Mouse (Mus musculus) left cerebral cortex, adult 18-20 months (tissue): ENCODE results near the gene Smim6. TPM values are rescaled to one million over a fixed set of nuclear protein-coding genes. Genes with fewer than 3 reads are reported as not detected.

Experiments used
- DNase-seq, 2 experiments: peaks; one replicate each; pipeline ENCODE4 v3.0.0; 2021 to 2022; ENCODE audit warnings: low spot score in 2 of 2, mixed read lengths in 1 of 2
- long read RNA-seq, 2 experiments: library from polyadenylated mRNA; stranded (forward); transcript quantifications; one replicate each; pipeline ENCODE4 v2.0.0; 2021
- total RNA-seq, 2 experiments: library from RNA; stranded (reverse); gene quantifications; 2 replicates each; pipeline ENCODE4 v1.2.3; 2021

The Smim6 gene
- total RNA-seq: not detected
- long read RNA-seq, experiment 1: 0 reads
- long read RNA-seq, experiment 2: 0 reads

GRCm38 (mm10) chr11:115911632-115912376, at the start of gene Smim6:
Gene Smim6 (plus strand): TSS chr11:115912017.
- no peak for DNase-seq

GRCm38 (mm10) chr11:115863895-115864294, 47.9 kb upstream of the Smim6 start:
- DNase-seq: no peak

- no peak for DNase-seq
Measured at GRCm38 (mm10) chr11:115869393-115869792, 42.4 kb upstream of the Smim6 start.

GRCm38 (mm10) chr11:115872437-115872836, 39.4 kb upstream of the Smim6 start:
- no peak for DNase-seq

- DNase-seq: no peak
Measured at GRCm38 (mm10) chr11:115875935-115876334, 35.9 kb upstream of the Smim6 start.

- DNase-seq: no peak
Measured at GRCm38 (mm10) chr11:115876438-115876837, 35.4 kb upstream of the Smim6 start.

GRCm38 (mm10) chr11:115877174-115877755, 34.6 kb upstream of the Smim6 start:
- no peak for DNase-seq

GRCm38 (mm10) chr11:115878071-115878470, 33.7 kb upstream of the Smim6 start:
- DNase-seq: no peak

- no peak for DNase-seq
Measured at GRCm38 (mm10) chr11:115881002-115881401, 30.8 kb upstream of the Smim6 start.

- DNase-seq: no peak
Measured at GRCm38 (mm10) chr11:115883251-115883650, 28.6 kb upstream of the Smim6 start.

GRCm38 (mm10) chr11:115884361-115884760, 27.5 kb upstream of the Smim6 start:
- DNase-seq: no peak

GRCm38 (mm10) chr11:115885281-115885680, 26.5 kb upstream of the Smim6 start:
- no peak for DNase-seq

GRCm38 (mm10) chr11:115886446-115886845, 25.4 kb upstream of the Smim6 start:
- DNase-seq: no peak

- DNase-seq: no peak
Measured at GRCm38 (mm10) chr11:115888020-115888419, 23.8 kb upstream of the Smim6 start.

- no peak for DNase-seq
Measured at GRCm38 (mm10) chr11:115889159-115889558, 22.7 kb upstream of the Smim6 start.

GRCm38 (mm10) chr11:115892213-115892612, 19.6 kb upstream of the Smim6 start:
- DNase-seq: no peak

- DNase-seq: no peak
Measured at GRCm38 (mm10) chr11:115893071-115893470, 18.7 kb upstream of the Smim6 start.

GRCm38 (mm10) chr11:115894755-115895520, 16.9 kb upstream of the Smim6 start:
- no peak for DNase-seq

GRCm38 (mm10) chr11:115898446-115898845, 13.4 kb upstream of the Smim6 start:
- no peak for DNase-seq

GRCm38 (mm10) chr11:115898886-115899285, 12.9 kb upstream of the Smim6 start:
- DNase-seq: peak; percentile 32 to 51

GRCm38 (mm10) chr11:115899486-115900266, 12.1 kb upstream of the Smim6 start, which contains the start of gene Smim5:
Gene Smim5 (plus strand): TSS chr11:115899966.
- DNase-seq: no peak
